Mouse (Mus musculus) embryonic facial prominence, embryonic 14.5 days (tissue): ENCODE data around the gene Tmem51. TPM values are rescaled to one million over a fixed set of nuclear protein-coding genes. Genes with fewer than 3 reads are reported as not detected.

Source experiments
- ATAC-seq: fragments of 200-750 bp; cut with Nextera tagmentation; 2 replicates; pipeline ENCODE4 v1.8.0; 2017; ENCODE audit warnings: low read depth, moderate number of reproducible peaks, moderate TSS enrichment
- DNase-seq: peaks from one replicate; pipeline ENCODE4 v3.0.0-alpha.2; 2015; ENCODE audit warnings: low spot score
- H3K27ac ChIP-seq: fragments of 300-500 bp; sonication (generic); replicated peaks from 2 replicates; pipeline ENCODE4 v1.5.1; 2014; ENCODE audit warnings: low read depth, mild to moderate bottlenecking, low read length, moderate library complexity
- H3K27me3 ChIP-seq: fragments of 300-500 bp; sonication (generic); replicated peaks from 2 replicates; pipeline ENCODE4 v1.6.1; 2014; ENCODE audit warnings: low read length; ENCODE audit not compliant: control insufficient read depth, insufficient read depth
- H3K36me3 ChIP-seq: fragments of 300-500 bp; sonication (generic); 2 replicates; pipeline ENCODE4 v1.6.1; 2014; ENCODE audit warnings: low read length, mixed read lengths; ENCODE audit not compliant: control insufficient read depth, insufficient read depth
- H3K4me1 ChIP-seq: fragments of 300-500 bp; sonication (generic); 2 replicates; pipeline ENCODE4 v1.6.1; 2014; ENCODE audit warnings: antibody characterized with exemption, low read length; ENCODE audit not compliant: control insufficient read depth, insufficient read depth
- H3K4me2 ChIP-seq: fragments of 300-500 bp; sonication (generic); 2 replicates; pipeline ENCODE4 v1.6.1; 2014; ENCODE audit warnings: low read depth, mild to moderate bottlenecking, low read length, moderate library complexity, mixed read lengths
- H3K4me3 ChIP-seq: fragments of 300-500 bp; sonication (generic); 2 replicates; pipeline ENCODE4 v1.5.1; 2014; ENCODE audit warnings: low read depth, mild to moderate bottlenecking, low read length
- H3K9ac ChIP-seq: fragments of 300-500 bp; sonication (generic); 2 replicates; pipeline ENCODE4 v1.6.1; 2014; ENCODE audit warnings: low read depth, mild to moderate bottlenecking, low read length, moderate library complexity, mixed read lengths
- H3K9me3 ChIP-seq: fragments of 300-500 bp; sonication (generic); 2 replicates; pipeline ENCODE4 v1.6.1; 2016; ENCODE audit warnings: low read length; ENCODE audit not compliant: control insufficient read depth
- WGBS: fragments of 180-500 bp; shearing (Covaris S2); extraction: QIAGEN DNeasy Blood & Tissue Kit; methylation state at CpG from one replicate; pipeline ENCODE4 v1.1.7; 2014; 5-methylcytosine and 5-hydroxymethylcytosine counted together
- polyA plus RNA-seq: library from polyadenylated mRNA; unstranded; fragments of >200 nt; fragmentation: Nextera tagmentation; extraction: Ambion mirVana; gene quantifications from 2 replicates; pipeline ENCODE4 v1.2.1, GENCODE M21; 2014

Gene Tmem51
- 14.6 and 14.9 TPM in 2 replicates for polyA plus RNA-seq

DNA sequence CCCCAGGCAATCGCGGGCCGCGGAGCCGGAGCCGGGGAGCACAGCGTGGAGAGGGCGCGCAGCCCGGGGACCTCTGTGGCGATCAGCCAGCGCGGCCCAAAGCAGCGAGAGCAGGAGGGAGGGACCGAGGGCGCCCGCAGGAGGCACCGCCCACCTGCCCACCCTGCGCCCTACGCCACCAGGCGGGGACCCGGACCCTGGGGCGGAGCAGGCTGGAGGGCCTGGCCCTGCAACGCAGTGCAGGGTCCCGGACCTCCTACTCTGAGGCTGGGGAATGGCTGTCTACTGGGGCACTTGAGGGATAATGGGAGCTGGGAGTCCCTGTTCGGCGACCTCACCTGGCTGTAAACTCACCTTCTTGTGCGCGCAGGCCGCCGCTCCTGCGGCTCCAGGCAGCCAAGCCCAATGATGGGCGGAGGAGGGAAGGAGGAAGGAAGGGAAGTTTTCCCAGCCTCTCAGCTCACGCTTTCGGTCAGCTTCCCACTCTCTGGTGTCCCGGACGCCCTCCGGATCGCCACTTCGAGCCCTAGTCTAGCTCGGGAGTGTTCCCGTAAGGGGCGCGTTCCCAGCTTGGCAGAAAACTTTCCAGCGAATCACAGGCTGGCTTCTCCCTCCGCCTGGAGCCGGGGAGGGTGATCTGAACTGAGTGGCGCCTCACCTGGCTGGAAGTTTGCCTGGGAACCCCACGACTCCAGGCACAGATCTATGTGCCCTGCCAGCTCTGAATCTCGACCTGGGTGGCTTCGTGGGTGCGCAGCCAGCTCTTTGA is at the start of gene Tmem51:
Gene Tmem51, minus strand, starts transcription at position 174 of the 769 bp plus-strand sequence.
- Histone ChIP-seq H3K4me1 (peaks cover 26% of the 10 kb centered on the region), H3K27ac (peak within 1 kb of the TSS; percentile 54), H3K27me3 (no peaks in the 10 kb centered on the region), H3K9me3 (no peaks in the 10 kb centered on the region), H3K4me3 (peak within 1 kb of the TSS; percentile 59), H3K36me3 (no peaks in the 10 kb centered on the region), H3K4me2 (peak within 1 kb of the TSS; percentile 82), H3K9ac (peak within 1 kb of the TSS; percentile 73)
- under 1% methylated on average over 28 of the region's 52 CpGs for WGBS
- DNase-seq (peak; percentile 67), ATAC-seq (peak; percentile 88)

DNA sequence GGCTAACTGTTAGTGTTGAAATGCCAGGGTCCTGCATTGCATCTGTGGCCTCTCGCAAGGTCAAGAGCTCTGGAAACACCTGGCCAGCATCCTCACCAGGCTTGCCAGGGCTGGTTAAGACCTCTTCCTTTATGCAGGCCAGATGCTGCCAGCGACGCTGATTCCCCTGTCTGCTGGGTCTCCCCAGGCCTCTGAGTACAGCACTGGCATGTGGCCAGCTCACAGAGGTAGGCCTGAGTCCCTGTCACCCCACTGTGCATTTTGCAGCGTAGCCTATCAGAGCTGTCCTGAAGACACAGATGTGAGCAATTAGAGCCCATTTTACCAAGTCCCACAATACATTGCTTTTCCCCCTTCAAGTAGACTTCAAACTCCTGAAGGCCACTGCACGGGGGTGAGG is 46.1 kb upstream of the Tmem51 start:
- peak; percentile 41 for DNase-seq
- no peaks in the 10 kb centered on the region for H3K27me3 ChIP-seq

DNA sequence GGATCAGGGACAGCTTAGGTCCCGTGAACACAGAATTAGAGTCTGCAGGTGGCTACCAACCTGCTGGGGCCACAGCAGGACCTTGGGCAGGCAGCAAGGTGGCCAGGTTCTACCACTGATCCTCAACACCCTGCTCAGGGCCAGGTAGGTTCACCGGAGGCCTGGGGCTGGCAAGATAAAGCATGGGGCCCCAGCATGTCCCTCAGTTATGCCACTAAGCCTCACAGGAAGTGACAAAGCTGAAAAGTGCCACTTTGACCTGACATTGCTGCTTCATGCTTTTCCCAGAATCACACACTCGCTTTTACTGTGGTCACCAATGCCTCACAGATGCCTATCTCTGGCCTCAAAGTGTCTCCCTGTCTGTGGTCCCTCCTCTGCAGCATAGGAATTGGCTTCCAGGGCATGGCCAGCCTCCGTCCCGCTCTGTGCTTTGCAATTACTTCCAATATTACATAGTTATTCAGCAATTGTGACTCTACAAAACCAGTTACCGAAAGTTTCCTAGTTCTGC is 43.2 kb upstream of the Tmem51 start:
- Histone ChIP-seq H3K9me3 (no peaks in the 10 kb centered on the region), H3K4me1 (peaks cover 9% of the 10 kb centered on the region; the same call in 1 of the 2 replicates), H3K36me3 (no peaks in the 10 kb centered on the region), H3K9ac (no peak overlapping the region), H3K27me3 (no peaks in the 10 kb centered on the region), H3K4me2 (no peak overlapping the region), H3K4me3 (no peak overlapping the region), H3K27ac (no peak overlapping the region)
- DNase-seq (no peak), ATAC-seq (no peak)
- WGBS = 86% methylated on average over 5 of the region's 6 CpGs

More for the DNA sequence above, 46.1 kb upstream of the Tmem51 start:
- Histone ChIP-seq H3K9ac (no peak overlapping the region), H3K4me1 (peaks cover 9% of the 10 kb centered on the region; the same call in 1 of the 2 replicates), H3K9me3 (no peaks in the 10 kb centered on the region), H3K36me3 (no peaks in the 10 kb centered on the region), H3K4me3 (no peak overlapping the region), H3K27ac (no peak overlapping the region), H3K4me2 (no peak overlapping the region)
- peak; percentile 34; the same call in 1 of the 2 replicates for ATAC-seq
- WGBS = 23% methylated on average over 5 of the region's 5 CpGs

DNA sequence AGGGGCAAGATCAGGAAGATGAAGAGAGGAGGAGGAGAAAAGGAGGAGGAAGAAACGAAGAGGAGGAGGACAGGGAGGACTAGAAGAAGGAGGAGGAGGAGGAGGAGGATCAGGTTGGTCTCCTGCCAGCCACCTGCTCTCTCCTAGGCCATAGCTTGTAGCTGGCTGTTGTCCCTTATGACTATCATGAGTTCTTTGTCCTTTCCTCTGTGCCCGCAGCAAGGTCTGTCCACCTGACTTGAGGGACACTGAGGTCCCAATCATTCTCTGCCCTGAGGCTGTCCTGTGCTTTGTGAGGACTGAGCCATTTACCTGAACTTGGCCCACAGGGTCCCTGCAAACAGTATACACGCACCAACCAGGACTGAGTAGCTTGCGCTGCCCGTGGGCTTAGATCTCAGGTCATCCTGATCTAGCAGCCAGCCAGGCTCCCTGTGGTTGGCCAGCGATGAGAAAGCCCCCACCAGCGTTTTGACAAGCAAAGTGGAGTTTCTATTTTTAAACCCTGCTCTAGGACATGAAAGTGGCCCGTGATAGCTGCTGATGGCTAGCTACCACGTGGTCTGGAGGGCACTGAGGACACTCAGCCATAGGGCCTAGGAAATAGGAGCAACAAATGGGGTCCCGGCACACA is 42.7 kb upstream of the Tmem51 start:
- ATAC-seq (no peak), DNase-seq (no peak)
- H3K9ac ChIP-seq = no peak overlapping the region
- no peaks in the 10 kb centered on the region for H3K9me3 ChIP-seq
- no peaks in the 10 kb centered on the region for H3K27me3 ChIP-seq
- H3K4me3 ChIP-seq = no peak overlapping the region
- H3K36me3 ChIP-seq = no peaks in the 10 kb centered on the region
- no peak overlapping the region for H3K27ac ChIP-seq
- H3K4me1 ChIP-seq = peaks cover 9% of the 10 kb centered on the region; the same call in 1 of the 2 replicates
- WGBS = 60% methylated on average over 10 of the region's 10 CpGs
- H3K4me2 ChIP-seq = no peak overlapping the region

DNA sequence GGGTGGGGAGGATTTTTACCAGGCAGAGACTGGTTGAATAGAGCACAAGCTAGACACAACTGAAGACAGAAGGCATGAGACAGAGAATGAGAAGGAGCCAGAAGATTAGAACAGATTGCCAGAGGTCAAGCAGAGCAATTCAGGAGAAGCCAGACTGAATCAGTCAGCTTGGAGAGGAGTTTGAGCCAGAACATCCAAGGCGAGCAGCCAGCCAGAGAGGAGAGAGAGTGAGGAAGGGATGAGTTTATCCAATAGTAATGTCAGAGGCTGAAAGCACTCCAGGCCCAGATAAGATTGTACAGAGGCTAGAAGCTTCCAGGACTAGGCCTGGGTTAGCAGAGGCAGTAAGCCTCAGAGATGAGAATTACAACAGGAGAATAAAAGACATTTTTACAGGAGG is 37.1 kb upstream of the Tmem51 start:
- H3K4me2 ChIP-seq = no peak overlapping the region
- 58% methylated on average over 1 of the region's 1 CpGs for WGBS
- H3K9me3 ChIP-seq = no peaks in the 10 kb centered on the region
- H3K9ac ChIP-seq = no peak overlapping the region
- no peaks in the 10 kb centered on the region for H3K36me3 ChIP-seq
- H3K4me3 ChIP-seq = no peak overlapping the region
- no peak overlapping the region for H3K27ac ChIP-seq
- DNase-seq (no peak), ATAC-seq (no peak)
- H3K4me1 ChIP-seq = peaks cover 13% of the 10 kb centered on the region
- no peaks in the 10 kb centered on the region for H3K27me3 ChIP-seq

DNA sequence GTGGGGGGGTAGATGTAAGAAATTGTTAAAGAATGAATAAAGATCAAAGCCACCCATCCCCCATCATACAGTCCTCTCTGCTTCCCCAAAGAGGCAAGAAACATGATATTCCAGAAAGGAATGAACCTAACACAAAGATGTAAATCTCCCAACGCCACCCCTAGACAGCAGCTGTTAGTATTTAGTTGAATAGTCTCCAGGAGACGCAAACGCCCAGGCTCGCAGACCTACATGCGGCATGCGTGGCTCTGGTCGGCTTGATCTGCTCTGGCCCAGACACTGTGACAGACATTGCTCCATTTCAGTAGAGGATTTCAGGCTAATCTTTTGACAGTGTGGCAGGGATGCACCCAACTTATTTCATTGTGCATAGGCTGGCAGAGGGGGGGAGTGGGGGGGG is 34.4 kb upstream of the Tmem51 start:
- H3K4me3 ChIP-seq = no peak overlapping the region
- no peak overlapping the region for H3K4me2 ChIP-seq
- H3K9ac ChIP-seq = no peak overlapping the region
- ATAC-seq (peak; percentile 91), DNase-seq (peak; percentile 88)
- 14% methylated on average over 7 of the region's 7 CpGs for WGBS
- H3K36me3 ChIP-seq = no peaks in the 10 kb centered on the region
- H3K4me1 ChIP-seq = peaks cover 13% of the 10 kb centered on the region
- no peaks in the 10 kb centered on the region for H3K27me3 ChIP-seq
- no peaks in the 10 kb centered on the region for H3K9me3 ChIP-seq
- 0 out of 2 replicates have a peak overlapping the region, but pooled peaks have one; percentile 13 for H3K27ac ChIP-seq

DNA sequence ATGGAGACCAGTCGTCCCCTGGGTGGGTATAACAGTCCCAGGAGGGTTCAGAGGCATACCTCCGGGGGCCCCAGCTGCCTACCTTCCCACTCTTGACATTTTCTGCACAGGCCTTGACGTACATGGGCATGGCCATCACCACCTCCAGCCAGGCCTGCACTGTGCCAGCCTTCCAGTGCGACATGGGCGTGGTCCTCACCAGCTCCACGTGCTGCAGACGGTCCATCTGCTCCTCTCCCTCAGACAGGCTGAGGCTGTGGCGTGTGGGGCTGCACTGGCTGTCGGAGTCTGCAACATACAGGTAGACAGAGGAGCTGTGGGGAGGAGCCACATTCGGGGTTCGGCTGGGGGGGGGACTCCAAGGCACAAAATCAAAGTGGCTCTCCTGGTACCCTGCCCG is 33.9 kb upstream of the Tmem51 start:
- 65% methylated on average over 12 of the region's 12 CpGs for WGBS
- Histone ChIP-seq H3K9me3 (no peaks in the 10 kb centered on the region), H3K27ac (no peak overlapping the region), H3K4me3 (no peak overlapping the region), H3K27me3 (no peaks in the 10 kb centered on the region), H3K36me3 (no peaks in the 10 kb centered on the region), H3K9ac (no peak overlapping the region; the same call in 1 of the 2 replicates), H3K4me1 (peaks cover 13% of the 10 kb centered on the region), H3K4me2 (no peak overlapping the region)
- ATAC-seq = 0 out of 2 replicates have a peak, but pooled peaks have one; percentile 34
- DNase-seq = no peak

DNA sequence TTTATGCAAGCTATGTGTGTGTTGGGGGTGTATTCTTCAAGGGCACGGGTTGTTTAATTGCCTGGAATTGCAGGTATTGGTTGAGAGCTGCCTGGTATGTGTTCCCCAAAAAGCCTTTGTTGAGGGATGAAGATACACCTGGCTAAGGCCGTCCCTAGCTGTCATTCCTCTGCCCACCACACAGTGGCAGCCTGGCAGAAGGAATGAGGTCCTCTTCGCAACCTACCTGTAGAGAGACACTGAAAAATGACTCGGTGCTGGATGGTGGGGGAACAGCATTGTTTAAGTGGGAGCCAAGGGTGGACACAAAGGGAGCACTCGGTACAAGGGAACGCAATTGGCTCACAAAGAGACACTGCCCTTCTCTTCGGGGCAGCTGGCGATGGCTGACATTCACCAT is 29.2 kb upstream of the Tmem51 start:
- DNase-seq (no peak), ATAC-seq (peak; percentile 70)
- H3K27ac ChIP-seq = no peak overlapping the region
- no peaks in the 10 kb centered on the region for H3K9me3 ChIP-seq
- H3K36me3 ChIP-seq = no peaks in the 10 kb centered on the region
- no peak overlapping the region for H3K9ac ChIP-seq
- H3K4me2 ChIP-seq = no peak overlapping the region
- H3K27me3 ChIP-seq = no peaks in the 10 kb centered on the region
- no peak overlapping the region for H3K4me3 ChIP-seq
- peaks cover 5% of the 10 kb centered on the region; the same call in 1 of the 2 replicates for H3K4me1 ChIP-seq
- WGBS = 30% methylated on average over 8 of the region's 8 CpGs
